Mouse (Mus musculus) kidney, adult 2 months (tissue): ENCODE measurements at regions not wholly inside any gene's neighbourhood (a gene's known extent, or its start where the extent isn't known, plus 50 kb on each side); places are given as distances from the start of the nearest gene placed in this dataset.

Experiments used
- CTCF ChIP-seq: fragments of 200-500 bp; conservative IDR thresholded peaks from 2 replicates; pipeline ENCODE4 v1.5.1; 2011; ENCODE audit warnings: low read depth, mild to moderate bottlenecking, control low read depth, low read length, moderate library complexity, mixed read lengths; ENCODE audit not compliant: insufficient read depth, insufficient read length
- POLR2A ChIP-seq: fragments of 200-500 bp; IDR thresholded peaks from one replicate; pipeline ENCODE4 v1.6.1; 2011; ENCODE audit warnings: low read depth, low read length, control low read depth

DNA sequence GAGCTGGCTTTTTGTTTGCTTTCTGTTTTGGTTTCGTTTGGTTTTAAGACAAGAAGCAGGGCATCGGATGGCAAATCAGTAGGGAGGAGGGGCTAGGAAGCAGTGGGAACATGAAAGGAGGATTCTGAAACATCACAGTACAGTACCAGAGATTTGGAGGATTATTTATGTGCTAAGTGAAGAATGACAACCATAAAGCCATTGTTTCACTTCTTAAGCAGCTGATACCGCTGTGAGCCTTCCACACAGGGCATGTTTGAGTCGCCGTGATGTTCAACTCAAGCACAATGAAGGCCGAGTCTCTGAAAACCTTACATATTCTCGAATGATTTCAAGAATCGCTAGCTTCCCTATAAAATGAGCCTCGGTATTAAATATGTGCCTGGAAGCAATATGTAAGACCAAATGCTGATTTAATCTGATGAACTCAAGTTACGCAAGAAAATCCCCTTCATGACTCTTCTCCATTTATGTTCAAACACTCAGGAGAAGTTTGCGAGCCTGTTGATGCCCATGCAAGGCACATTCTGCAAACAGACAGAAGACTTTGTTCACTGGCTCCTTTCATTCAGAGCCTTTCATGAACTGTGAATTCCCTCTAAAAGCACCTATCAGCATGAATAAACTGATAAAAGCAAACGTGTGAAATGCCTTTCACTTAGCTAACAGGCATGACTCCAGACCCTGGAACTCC, 441.2 kb downstream of the Efnb2 start:
- TF ChIP-seq CTCF = no peak
- TF ChIP-seq POLR2A = no peak
